Mouse (Mus musculus) frontal cortex, adult 2 months (tissue): ENCODE results near the gene Srebf2. TPM values are rescaled to one million over a fixed set of nuclear protein-coding genes. Genes with fewer than 3 reads are reported as not detected.

ENCODE experiments used
- DNase-seq, 2 experiments: peaks; one replicate each; pipeline ENCODE4 v3.0.0; 2022; ENCODE audit warnings: low spot score in 1 of 2; ENCODE audit errors: extremely low spot score in 1 of 2
- polyA plus RNA-seq: library from polyadenylated mRNA; depleted of rRNA; stranded (reverse); fragments of >200 nt; gene quantifications from 2 replicates; pipeline ENCODE4 v1.2.3, GENCODE M21; 2012

Gene Srebf2
- polyA plus RNA-seq, 1 experiment = 142 TPM

DNA sequence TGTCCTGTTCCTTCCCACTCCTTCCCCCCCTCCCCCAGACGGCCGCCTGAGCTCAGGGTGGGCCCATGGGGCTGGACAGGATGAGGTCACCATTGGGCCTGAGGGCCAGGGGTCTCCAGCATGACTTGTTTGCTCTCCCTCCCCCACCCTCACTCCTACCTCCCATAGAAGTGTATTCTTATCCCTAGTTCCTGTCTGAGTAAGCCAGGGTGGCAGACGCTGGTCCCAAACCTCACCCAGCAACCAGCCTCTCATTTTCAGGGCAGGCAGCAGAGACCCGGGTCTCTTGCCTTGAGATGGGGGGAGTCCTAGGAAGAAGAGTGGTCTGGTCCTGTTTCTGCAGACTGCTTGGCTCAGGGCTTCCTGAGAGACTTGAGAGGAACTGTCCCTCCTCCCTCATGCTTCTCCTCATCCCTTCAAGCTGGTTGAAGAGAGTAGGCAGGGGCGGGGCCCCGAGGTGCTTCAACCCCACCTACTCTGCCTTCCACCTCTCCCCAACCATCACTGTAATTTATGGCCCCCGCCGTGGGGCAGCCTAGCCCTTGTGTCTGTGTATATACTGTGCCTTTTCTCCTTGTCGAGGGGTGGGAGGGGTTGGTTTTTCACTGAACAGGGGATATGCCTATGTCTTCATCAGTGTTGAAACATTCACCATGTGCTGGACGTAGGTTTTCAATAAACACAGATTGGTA, 57.8 kb downstream of the Srebf2 start:
- DNase-seq = no peak

DNA sequence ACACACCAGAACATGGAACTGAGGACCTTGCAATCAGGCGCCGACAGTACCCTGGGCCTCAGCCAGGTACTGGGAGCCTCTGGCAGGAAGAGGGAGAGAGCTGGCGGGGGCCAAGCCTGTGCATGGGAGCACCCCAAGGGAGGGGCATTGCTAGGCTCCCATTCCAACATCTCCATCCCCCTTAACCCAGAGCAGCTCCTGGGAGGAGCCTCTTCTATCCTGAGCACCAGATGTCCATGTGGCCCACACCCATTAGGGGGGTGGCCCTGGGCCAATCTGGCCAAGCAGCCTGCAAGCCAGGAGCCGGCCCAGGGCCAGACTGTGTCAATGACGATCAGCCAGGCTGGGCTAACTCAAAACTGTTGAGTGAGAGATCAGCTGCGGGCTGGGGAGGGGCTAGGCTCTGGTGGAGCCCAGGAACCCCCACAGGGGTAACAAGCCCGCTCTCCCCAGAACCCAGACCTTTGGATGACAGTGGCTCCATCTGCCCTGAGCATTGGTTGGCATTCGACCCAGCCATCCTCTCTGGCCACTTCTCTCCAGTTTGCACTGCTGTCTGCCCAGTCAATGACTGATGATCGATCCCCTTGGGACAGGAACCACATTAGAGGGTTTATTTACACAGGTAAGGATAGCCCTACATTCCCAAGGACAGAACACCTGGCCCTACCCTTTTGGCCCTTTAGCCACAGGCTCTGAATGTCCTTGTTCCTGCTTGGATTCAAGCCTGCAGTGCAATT, 59.6 kb downstream of the Srebf2 start:
- no peak for DNase-seq

DNA sequence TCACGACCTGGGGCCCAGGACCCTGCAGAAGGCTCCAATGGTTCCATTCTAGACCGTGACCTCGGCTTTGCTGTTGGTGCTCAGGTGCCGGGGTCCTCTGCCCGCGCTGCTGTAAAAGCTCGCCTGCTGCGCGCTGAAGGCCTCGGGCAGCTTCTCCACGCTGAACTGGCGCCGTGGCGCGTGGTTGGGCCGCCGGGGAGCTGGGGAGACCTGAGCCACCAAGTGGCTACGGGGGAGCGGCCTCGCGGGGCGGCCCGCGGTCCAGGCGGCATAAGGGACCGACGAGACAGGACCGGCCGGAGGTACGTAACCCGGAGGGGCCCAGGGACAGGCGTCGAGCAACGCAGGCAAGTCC, 60.1 kb downstream of the Srebf2 start:
- no peak for DNase-seq

DNA sequence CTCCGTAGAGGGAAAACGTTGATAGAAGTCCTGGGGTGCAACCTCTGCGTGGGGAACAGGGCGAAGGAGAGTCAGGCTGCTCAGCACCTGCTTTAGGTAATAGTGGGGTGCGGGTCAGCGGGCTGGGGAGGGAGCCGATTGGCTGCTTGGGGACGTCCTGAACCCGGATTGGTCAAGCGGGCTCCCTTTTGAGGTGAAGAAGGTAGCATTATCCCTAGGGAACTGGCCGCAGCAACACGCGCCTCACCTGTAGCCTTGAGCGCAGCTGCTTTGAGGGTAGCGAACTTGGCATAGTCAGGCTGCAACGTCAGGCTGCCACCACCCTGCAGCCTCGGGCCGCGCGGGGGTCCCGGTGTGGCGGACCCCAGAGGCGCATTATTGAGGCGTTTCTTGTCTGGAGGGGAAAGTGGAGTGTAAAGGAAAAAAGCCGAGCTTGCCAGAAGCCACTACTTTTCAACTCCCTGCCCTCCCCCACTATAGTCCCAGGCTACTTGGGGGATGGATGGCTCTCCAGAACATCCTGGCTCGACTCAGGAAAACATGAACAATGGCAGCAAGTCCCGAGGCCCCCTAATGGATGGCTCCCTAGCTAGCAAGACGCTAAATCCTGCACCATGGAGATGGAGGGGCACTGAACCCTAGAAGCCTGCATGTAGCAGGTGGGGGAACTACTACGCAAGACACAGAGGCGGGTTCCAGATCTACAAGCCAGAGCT, 60.7 kb downstream of the Srebf2 start:
- no peak for DNase-seq

DNA sequence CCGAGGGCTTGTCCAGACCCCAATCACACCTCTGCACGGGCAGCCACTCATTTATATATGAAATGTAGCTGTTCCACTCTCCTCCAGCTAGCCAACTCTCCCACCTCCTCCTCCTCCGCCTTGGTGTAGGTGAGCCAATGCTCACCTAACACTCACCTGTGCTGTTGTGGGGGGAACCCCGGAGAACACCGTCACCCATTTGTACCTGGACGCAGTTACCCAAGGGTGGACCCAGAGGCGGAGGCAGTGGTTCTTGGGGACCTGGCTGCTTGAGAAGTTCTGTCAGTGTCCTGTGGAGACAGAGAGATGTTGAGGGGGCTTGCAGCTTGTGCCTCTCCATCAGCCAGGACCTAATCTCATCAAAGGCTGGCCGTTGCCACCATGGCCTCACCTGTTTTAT, 61.3 kb downstream of the Srebf2 start:
- no peak for DNase-seq

DNA sequence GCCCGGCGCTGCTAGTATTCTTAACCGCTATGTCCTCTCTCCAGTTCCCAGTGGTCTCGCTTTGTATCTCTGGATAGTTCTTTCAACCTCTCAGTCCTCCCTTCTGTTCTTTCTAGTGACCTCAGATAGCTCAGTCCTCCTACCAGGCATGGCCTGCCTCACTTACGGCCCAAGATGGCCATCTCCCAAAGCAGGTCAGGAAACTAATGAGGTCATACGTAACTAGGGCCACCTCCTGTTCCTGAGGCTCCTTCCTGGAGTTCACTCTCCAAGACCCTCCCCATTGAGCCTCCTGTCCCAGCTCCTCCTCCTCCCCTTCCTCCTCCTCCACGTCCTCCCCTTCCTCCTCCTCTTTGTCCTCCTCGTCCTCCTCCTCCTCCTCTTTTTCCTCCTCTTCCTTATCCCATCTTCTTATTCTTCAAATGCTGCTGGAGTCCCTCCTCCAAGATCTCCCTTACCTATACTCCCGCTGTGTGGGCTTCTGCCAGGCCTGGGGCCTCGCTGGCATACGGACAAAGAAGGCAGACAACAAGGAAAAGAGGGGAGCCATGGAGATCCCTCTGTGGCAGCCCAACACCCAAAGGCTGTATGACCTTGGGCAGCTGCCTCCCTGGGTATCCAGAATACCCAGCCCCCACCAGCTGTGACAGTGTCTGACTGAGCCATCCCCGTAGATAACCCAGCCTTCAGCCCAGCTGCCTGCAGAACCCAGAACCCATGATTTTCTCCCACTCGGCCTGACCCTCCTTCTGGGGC, 62.5 kb downstream of the Srebf2 start:
- DNase-seq = no peak

DNA sequence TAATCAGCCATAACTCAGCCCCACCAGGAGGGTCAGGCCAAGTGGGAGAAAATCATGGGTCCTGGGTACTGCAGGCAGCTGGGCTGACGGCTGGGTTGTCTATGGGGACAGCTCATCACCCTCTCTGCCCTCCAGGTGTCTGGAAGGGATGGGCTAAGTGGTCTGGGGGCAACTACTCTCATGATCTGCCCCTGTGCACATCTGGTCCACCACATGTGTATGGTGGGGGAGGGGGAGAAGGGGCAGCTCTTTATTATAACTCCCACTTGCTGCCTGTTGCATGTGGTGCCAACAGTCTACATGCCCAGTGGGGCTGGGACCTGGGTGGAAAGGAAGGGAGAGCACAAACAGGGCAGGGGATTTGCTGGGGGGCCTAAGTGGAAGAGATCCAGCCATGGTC, 63.8 kb downstream of the Srebf2 start:
- no peak for DNase-seq

DNA sequence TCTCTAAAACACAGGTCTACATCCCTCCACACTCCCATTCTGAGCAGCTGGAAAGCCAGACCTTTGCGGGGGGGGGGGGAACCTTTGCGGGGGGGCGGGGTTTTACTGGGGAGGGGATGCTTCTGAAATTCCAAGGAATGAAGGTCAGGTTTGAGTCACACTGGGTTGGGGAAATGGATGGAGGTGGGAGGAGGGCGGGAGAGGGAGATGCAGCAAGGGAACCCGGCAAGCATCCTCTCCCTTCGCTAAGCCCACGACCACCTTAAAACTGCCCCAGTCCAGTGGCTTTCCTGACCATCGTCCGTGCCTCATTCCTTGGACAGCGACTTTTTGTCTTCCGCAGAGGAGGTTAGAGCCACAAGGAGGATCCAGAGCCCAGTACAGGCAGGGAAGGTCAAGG, 64.3 kb downstream of the Srebf2 start:
- DNase-seq = no peak

DNA sequence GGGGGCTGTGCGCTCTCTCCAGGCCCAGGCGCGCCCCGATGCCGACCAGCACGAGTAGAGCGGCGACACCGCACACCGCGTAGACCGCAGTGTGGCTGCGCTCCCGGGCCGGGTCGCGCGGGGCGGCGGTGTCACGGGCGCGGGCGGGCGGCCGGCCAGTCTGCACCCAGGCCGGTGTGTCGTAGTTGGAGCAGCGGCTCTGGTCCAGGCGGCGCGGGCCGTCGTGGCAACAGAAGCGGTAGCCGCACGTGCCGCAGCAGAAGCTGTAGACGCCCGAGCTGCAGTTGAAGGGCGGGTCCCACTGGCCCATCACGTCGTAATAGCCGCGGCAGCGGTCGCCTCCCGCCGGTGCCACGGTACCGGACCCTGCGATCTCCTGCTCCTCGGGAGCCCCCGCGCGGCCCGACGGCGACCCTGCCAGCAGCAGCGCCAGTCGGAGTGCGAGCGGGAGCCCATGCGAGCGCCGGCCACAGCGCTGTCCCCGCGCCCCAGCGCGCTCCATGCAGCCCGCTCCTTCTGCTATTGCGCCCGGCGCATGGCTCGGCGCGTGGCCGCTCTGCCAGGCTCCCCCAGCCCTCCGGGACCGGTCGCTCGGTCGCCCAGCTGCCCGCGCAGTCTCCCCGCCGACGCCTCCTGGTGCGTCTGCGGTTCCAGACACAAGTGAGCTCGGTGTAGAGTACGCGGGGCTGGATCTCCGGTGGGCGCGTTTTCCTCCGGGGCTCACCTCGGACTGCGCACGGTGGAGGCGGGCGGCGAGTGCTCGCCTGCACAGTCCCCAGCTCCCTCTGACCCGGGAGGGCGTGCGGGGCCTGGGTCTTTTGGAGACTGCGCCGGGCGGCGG, 65.2 kb downstream of the Srebf2 start:
- no peak for DNase-seq

DNA sequence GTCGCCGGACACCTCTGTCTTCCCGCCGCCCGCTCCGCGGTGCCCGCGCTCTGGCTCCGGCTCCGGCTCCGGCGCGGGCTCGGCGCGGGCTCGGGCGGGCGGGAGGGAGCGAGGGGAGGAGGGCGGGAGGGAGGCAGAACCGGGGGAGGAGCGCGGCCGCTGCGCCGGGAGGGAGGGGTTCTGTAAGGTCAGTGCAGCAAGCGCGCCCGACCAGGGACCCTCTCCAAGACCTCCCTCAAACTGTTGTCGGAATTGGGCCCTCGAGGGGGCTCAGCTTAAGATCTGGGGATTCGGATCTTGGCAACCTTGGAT, 65.7 kb downstream of the Srebf2 start, which contains the start of gene Shisa8:
Shisa8 (minus strand) TSS at position 64 of the 312 bp plus-strand sequence.
- no peak for DNase-seq

DNA sequence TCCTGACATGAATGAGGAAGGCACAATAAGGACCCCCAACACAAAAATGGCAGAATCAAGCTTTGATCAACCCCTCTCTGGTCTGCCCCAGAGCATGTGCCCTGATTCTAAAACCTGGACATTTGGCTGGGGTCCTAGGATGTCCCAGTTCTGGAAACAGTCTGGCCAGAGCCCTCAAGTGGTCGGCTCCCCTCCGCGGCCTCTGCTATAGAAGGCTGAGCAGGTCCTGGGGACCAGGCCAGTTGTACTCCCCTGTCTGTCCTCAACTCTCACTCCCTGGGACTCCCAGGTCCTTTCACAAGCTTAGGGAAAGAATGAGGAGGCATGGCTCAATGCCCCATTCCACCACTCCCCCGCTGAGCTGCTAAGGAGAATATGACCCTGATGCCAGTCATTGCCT, 66.2 kb downstream of the Srebf2 start:
- DNase-seq = no peak

DNA sequence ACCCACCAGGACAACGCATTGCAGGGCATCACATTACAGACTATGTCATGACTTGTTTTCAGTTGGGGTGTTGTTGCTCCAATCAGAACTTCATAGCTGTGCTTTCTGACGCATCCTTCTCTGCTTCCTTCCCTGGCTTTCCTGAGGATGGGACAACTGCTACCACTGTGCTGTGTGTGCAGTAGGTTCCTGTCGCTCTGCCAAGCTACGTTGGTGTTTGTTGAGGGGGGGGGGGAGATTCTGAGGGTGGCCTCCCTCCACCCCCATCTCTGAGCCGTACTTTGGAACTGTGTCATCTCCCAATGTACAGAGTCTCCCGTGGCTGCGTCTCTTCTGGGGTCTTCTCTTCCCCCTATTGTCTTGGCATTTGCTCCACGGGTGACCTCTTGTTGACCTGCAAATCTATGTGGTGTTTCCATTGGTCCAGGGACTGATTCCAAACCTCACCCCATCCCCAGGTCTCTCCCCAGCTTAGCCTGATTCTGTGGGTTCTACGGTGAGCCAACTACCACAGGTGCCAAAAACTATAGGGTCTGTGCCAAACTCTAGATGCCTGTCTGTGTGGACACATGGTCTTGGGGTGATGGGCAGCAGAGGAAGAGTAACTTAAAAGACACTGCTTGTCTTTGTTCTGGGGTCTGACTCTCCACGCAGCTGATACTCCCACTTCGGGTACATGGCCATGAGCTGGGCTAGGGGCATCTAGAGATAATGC, 68.5 kb downstream of the Srebf2 start:
- no peak for DNase-seq

DNA sequence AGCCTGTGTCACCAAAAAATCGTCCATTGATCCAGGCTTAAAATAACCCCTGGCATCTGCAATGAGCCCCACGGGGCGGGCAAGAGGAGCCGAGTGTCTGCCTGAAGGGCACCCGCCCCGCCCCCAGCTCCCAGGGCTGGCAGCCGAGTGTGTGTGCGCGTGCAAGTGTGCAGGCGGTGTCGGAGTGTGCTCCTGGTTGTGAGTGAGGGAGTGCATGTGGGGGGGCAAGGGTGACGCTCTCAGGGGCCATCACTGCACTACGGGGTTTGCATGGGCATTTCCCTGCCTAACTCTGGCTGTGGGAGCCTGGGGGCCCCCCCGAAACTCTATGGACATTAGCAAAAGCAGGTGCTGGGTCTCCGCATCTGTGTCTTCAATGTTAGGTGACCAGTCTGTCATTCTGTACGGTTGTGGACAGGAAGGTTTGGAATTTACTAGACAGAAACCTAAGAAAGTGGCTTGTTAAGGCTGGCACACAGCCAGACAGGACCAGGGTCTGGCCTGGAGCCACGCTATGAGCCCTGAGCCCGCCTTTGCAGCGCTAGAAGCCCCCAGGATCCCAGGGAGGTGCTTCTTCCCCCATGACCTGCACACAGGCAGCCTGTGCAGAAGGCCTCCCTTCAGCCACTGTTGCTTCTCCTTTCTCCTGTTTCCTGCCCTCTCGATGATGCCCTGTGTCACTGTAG, 69.3 kb downstream of the Srebf2 start:
- no peak for DNase-seq

DNA sequence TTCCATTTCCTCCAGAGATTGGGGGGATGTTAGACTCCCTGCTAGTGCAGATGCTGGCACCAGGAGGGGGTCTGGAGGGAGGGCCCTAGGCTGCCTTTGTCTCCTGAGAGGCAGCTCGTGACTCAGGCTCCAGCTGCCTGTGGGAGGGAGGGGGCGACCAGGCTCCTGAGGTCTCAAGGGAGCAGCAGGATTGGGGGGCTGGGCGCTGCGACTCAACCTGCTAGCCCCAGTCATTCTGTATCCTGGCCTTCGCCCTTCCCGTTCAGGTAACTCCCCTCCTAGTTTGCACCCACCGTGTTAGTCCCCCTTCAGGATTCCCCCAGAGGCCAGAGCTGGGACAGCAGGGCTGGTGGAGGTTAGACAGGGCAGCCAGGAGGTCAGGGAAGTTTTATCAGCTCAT, 70.1 kb downstream of the Srebf2 start:
- DNase-seq = no peak

DNA sequence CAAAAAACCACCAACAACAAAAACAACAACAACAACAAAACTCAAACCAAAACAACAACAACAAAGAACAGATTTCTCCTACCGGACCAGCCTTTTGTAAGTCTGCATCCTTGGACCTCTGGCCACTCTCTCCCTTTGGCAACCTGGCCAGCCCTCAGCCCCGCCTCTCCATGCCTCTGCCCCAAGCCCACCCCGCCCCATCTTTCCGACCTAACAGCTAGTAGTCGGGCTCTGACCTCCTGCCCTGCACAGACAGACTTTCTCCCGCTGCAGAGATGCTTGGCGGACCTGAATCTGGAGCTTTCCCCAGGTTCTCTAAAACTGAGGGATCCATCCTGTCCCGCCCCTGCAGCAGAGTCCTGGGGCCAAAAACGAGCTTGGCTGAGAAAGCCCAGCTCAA, 71.0 kb downstream of the Srebf2 start:
- DNase-seq = no peak

DNA sequence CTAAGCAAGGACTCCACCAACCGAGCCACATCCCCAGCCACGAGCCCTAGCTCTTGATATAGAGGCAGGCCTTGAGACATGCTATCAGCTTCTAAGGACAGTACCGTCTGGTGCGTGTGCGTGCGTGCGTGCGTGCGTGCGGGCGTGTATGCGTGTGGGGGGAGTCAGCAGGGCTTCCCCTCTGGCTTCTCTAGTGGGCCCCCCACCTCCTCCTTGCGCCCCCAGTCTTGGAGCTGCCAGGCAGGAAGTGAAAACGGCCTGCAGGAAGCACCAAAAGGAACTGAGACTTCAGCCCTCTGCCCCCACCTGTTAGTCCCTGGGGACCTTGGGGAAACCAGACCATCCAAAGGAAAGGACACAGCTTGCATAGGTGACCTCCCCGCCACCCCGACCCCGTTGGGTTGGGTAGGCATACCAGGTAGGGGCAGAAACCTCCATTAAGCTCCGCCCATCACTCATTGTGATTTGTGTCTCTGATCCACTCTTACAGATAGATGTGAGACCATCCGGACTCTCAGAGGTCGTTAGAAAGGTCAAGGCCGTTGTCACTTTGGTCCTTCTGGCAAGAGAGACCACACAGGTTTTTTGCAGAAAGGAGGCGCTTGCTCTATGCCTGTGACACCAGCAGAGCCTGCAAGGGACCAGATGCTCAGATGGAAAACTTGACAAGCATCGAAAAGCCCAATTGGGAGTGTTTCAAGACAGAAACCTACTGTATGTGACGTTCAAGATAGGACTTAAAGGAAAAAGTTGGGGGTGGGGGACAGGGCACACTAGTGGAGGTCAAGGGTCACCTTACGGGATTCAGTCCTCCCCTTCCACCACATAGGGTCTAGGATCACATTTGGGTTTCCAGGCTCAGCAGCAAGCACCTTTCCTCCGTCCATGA, 72.0 kb downstream of the Srebf2 start:
- no peak for DNase-seq

DNA sequence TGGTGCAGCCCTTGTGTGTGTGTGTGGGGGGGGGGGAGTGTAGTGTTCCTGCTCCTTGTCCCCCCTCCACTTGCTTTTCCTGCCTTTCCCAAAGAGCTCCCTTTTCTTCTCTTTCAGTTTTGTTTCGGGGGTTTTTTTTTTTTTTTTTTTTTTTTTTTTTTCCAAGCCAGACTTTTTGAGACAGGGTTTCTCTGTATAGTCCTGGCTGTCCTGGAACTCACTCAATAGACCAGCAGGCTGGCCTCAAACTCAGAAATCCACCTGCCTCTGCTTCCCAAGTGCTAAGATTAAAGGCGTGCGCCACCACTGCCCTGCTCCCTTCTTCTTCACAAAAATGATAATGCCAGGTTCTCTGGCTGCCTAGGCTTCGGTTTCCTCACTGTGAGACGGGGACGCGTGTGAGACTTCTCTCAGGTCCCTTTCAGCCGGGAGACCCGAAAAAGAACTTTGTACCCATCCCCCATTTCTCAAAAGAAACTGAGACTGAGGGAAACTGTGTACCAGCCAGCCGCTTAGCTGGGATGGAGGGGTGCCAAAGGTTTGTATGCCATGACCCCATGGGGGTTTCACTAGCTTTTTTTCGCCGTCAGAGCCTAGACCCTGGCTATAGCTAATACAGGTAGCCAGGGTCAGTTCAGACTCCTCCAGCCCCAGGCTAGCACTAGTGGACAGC, 73.2 kb downstream of the Srebf2 start:
- no peak for DNase-seq
